Mouse (Mus musculus): Measurements from ENCODE around the gene Kpna2. TPM values are rescaled to one million over a fixed set of nuclear protein-coding genes. Genes with fewer than 3 reads are reported as not detected.

The Kpna2 gene
- polyA plus RNA-seq, 1 experiment: 1.5 TPM

- Histone ChIP-seq H3K9me3 (ENCODE audit: control insufficient read depth, low read length) (no peaks in the 10 kb centered on the region), H3K27me3 (ENCODE audit: control insufficient read depth) (no peaks in the 10 kb centered on the region), H3K4me1 (ENCODE audit: control insufficient read depth) (no peaks in the 10 kb centered on the region; the same call in 1 of the 2 replicates), H3K4me3 (replicated peaks) (no peak overlapping the region), H3K36me3 (ENCODE audit: control insufficient read depth) (no peaks in the 10 kb centered on the region; the same call in 1 of the 2 replicates)
- TF ChIP-seq GATA1 (IDR thresholded peaks at IDR 0.05; ENCODE audit: low read length) (no peak), TAL1 (IDR thresholded peaks at IDR 0.05; ENCODE audit: low read length) (no peak)
These were observed 23.7 kb downstream of the Kpna2 start for GRCm38 (mm10) chr11:106975419-106976177.

- Histone ChIP-seq H3K4me3 (replicated peaks) (no peak overlapping the region), H3K27me3 (ENCODE audit: control insufficient read depth) (no peaks in the 10 kb centered on the region), H3K9me3 (ENCODE audit: control insufficient read depth, low read length) (no peaks in the 10 kb centered on the region), H3K36me3 (ENCODE audit: control insufficient read depth) (no peaks in the 10 kb centered on the region), H3K4me1 (ENCODE audit: control insufficient read depth) (no peaks in the 10 kb centered on the region)
- TF ChIP-seq GATA1 (IDR thresholded peaks at IDR 0.05; ENCODE audit: low read length) (no peak), TAL1 (IDR thresholded peaks at IDR 0.05; ENCODE audit: low read length) (no peak)
These were observed 24.9 kb downstream of the Kpna2 start for GRCm38 (mm10) chr11:106974440-106974839.

GRCm38 (mm10) chr11:106973016-106973415, 26.3 kb downstream of the Kpna2 start:
- Histone ChIP-seq H3K9me3 (ENCODE audit: control insufficient read depth, low read length) (no peaks in the 10 kb centered on the region), H3K36me3 (ENCODE audit: control insufficient read depth) (no peaks in the 10 kb centered on the region), H3K4me1 (ENCODE audit: control insufficient read depth) (no peaks in the 10 kb centered on the region), H3K4me3 (replicated peaks) (no peak overlapping the region), H3K27me3 (ENCODE audit: control insufficient read depth) (no peaks in the 10 kb centered on the region)
- TF ChIP-seq GATA1 (IDR thresholded peaks at IDR 0.05; ENCODE audit: low read length): no peak
- TF ChIP-seq TAL1 (IDR thresholded peaks at IDR 0.05; ENCODE audit: low read length): no peak

GRCm38 (mm10) chr11:106969798-106970197, 29.5 kb downstream of the Kpna2 start:
- no peaks in the 10 kb centered on the region for H3K36me3 ChIP-seq (ENCODE audit: control insufficient read depth)
- no peak overlapping the region for H3K4me3 ChIP-seq (replicated peaks)
- H3K27me3 ChIP-seq (ENCODE audit: control insufficient read depth): no peaks in the 10 kb centered on the region
- TF ChIP-seq GATA1 (IDR thresholded peaks at IDR 0.05; ENCODE audit: low read length) (no peak), TAL1 (IDR thresholded peaks at IDR 0.05; ENCODE audit: low read length) (no peak)
- H3K4me1 ChIP-seq (ENCODE audit: control insufficient read depth): no peaks in the 10 kb centered on the region
- peaks cover 2% of the 10 kb centered on the region for H3K9me3 ChIP-seq (ENCODE audit: control insufficient read depth, low read length)

GRCm38 (mm10) chr11:106967630-106968029, 31.7 kb downstream of the Kpna2 start:
- Histone ChIP-seq H3K4me3 (replicated peaks) (no peak overlapping the region), H3K27me3 (ENCODE audit: control insufficient read depth) (no peaks in the 10 kb centered on the region), H3K4me1 (ENCODE audit: control insufficient read depth) (no peaks in the 10 kb centered on the region), H3K9me3 (ENCODE audit: control insufficient read depth, low read length) (peaks cover 2% of the 10 kb centered on the region), H3K36me3 (ENCODE audit: control insufficient read depth) (no peaks in the 10 kb centered on the region)
- TF ChIP-seq GATA1 (IDR thresholded peaks at IDR 0.05; ENCODE audit: low read length) (no peak), TAL1 (IDR thresholded peaks at IDR 0.05; ENCODE audit: low read length) (no peak)

GRCm38 (mm10) chr11:106965881-106966280, 33.5 kb downstream of the Kpna2 start:
- no peaks in the 10 kb centered on the region for H3K36me3 ChIP-seq (ENCODE audit: control insufficient read depth)
- TF ChIP-seq GATA1 (IDR thresholded peaks at IDR 0.05; ENCODE audit: low read length) (no peak), TAL1 (IDR thresholded peaks at IDR 0.05; ENCODE audit: low read length) (no peak)

GRCm38 (mm10) chr11:106962310-106962709, 37.0 kb downstream of the Kpna2 start:
- no peak for TF ChIP-seq GATA1 (IDR thresholded peaks at IDR 0.05; ENCODE audit: low read length)
- TF ChIP-seq TAL1 (IDR thresholded peaks at IDR 0.05; ENCODE audit: low read length): no peak
- Histone ChIP-seq H3K27me3 (ENCODE audit: control insufficient read depth) (0 out of 2 replicates have a peak, but pooled peaks cover under 1% of the 10 kb centered on the region), H3K4me3 (replicated peaks) (no peak overlapping the region), H3K9me3 (ENCODE audit: control insufficient read depth, low read length) (peaks cover 2% of the 10 kb centered on the region), H3K36me3 (ENCODE audit: control insufficient read depth) (no peaks in the 10 kb centered on the region), H3K4me1 (ENCODE audit: control insufficient read depth) (peaks cover 3% of the 10 kb centered on the region)

More at GRCm38 (mm10) chr11:106965881-106966280, 33.5 kb downstream of the Kpna2 start:
- Histone ChIP-seq H3K27me3 (ENCODE audit: control insufficient read depth) (no peaks in the 10 kb centered on the region), H3K4me1 (ENCODE audit: control insufficient read depth) (peaks cover 3% of the 10 kb centered on the region), H3K9me3 (ENCODE audit: control insufficient read depth, low read length) (peaks cover 2% of the 10 kb centered on the region), H3K4me3 (replicated peaks) (no peak overlapping the region)

- Histone ChIP-seq H3K27me3 (ENCODE audit: control insufficient read depth) (0 out of 2 replicates have a peak, but pooled peaks cover 2% of the 10 kb centered on the region), H3K36me3 (ENCODE audit: control insufficient read depth) (no peaks in the 10 kb centered on the region), H3K4me1 (ENCODE audit: control insufficient read depth) (peaks cover 3% of the 10 kb centered on the region), H3K9me3 (ENCODE audit: control insufficient read depth, low read length) (peaks cover 2% of the 10 kb centered on the region), H3K4me3 (replicated peaks) (no peak overlapping the region)
- TF ChIP-seq GATA1 (IDR thresholded peaks at IDR 0.05; ENCODE audit: low read length) (no peak), TAL1 (IDR thresholded peaks at IDR 0.05; ENCODE audit: low read length) (no peak)
These were observed 37.8 kb downstream of the Kpna2 start for GRCm38 (mm10) chr11:106961471-106962081.

- Histone ChIP-seq H3K4me1 (ENCODE audit: control insufficient read depth) (peaks cover 3% of the 10 kb centered on the region), H3K36me3 (ENCODE audit: control insufficient read depth) (no peaks in the 10 kb centered on the region), H3K27me3 (ENCODE audit: control insufficient read depth) (0 out of 2 replicates have a peak, but pooled peaks cover 2% of the 10 kb centered on the region), H3K4me3 (replicated peaks) (no peak overlapping the region), H3K9me3 (ENCODE audit: control insufficient read depth, low read length) (no peaks in the 10 kb centered on the region)
- TF ChIP-seq GATA1 (IDR thresholded peaks at IDR 0.05; ENCODE audit: low read length) (no peak), TAL1 (IDR thresholded peaks at IDR 0.05; ENCODE audit: low read length) (no peak)
These were observed 40.2 kb downstream of the Kpna2 start for GRCm38 (mm10) chr11:106959121-106959520.
